Mouse (Mus musculus) cerebellum, postnatal 25 days (tissue): ENCODE results near the gene Luzp1.

Experiments
- DNase-seq, 2 experiments: peaks; one replicate each; pipeline ENCODE4 v3.0.0; 2021; ENCODE audit warnings: mixed read lengths in 2 of 2

Gene Luzp1

DNA sequence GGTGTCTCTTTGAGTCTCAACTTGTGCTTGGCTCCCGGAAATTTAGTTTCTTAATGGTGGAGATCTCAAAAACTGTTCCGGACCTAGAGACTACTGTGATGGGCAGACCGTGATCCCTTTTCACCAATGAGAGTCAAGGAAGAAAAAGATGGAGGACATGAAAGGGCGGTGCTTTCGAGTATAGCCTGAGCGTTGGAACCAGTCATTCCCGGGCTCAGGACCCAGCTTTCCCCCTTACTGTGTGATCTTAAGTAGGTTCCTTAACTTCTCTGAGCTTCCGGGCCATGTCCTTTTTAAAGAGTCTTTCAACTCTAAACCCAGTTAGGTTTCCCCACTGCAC lies 6.8 kb upstream of the Luzp1 start:
- no peak for DNase-seq

DNA sequence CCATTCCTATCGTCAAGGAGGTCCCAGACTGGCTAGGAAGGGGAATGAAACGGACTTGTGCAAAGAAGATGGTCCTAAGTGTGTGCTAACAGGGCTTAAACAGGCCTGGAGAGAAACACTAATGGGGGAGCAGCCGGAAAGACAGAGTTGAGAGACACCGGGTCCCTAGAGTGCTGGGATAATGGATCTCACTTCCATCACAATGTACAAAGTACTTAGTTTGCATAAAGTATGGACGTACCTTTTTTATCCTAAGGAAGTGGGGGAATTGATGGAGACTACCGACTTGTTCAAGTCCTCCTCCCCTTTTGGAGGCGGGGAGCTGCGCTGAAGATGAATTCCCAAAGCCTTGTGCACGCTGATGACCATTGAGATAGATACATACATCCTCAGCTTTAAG lies 6.1 kb upstream of the Luzp1 start:
- no peak for DNase-seq

DNA sequence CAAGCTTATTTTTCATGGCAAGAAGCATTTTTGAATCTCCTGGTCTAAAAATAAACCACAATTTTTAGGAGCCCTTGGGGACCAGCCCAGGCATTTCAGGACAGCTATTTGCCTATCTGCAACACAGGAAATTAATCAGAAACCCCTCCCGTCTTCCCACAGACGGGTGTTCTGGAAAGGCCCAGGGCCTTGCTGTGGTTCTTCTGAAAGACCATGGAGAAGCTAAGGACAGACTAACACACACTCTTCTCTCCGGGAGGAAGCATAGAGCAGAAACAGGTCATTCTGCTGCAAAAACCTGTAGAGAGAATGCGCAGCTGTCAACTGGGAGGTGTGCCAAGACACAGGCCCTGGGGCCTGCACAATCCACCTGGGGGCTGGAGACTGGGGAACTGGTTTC lies 3.3 kb upstream of the Luzp1 start:
- peak; percentile 81 to 88 for DNase-seq

DNA sequence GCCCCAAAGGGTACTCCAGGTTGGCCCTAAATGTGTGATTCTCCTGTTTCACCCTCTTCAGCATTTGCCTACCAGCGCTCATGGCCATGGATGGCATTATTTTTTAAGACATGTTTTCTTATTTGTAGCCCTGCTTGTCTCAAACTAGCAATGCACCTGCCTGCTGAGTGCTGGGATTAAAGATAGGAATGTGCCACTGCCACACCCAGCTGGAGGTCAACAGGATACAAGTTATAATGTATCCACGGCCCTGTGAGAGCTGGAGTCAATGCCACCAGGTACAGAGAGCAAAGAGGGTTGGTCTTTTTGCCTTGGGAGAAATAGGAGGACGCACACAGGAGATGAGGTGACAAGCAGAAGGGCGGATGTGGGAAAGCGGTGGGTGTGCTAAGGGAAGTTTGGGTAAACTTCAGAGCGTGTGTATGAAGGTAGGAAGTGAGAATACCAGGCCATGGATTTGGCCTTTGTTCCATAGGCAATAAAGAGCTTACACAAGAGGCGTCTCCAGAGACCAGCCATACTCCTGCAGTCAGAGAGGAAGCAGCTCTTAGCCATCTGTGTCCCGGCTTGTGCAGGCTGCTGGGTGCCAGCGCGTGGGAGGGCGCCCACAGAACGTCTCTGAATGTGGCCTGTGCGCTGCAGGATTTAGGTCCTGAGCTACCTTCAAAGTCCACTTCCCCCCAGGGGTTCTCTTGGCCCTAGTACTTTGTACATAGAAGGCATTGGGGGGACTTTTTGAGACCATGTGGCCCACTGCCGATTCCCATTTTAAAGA lies 821 bp upstream of the Luzp1 start:
- DNase-seq, result peak; percentile 58 to 65

DNA sequence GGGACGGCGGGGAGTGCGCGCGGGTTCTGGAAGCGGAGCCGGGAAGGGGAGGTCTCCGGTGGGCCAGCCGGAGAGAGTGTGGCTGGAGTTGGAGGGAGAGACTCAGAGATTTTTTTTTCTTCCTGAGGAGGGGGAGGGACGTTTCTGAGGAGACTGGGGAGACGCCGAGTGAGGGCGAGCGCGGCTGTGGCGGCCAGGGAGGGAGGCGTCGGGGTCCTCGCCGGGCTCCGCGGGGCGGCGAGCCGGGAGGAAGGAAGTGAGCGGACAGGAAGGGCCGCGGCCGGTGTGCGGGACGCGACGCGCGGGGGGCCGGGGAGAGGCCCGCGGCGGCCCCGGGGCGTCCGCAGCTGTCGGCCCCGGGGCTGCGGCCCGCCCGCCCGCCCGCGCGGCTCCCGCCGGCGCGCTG lies 383 bp downstream of the Luzp1 start:
- DNase-seq, result no peak

DNA sequence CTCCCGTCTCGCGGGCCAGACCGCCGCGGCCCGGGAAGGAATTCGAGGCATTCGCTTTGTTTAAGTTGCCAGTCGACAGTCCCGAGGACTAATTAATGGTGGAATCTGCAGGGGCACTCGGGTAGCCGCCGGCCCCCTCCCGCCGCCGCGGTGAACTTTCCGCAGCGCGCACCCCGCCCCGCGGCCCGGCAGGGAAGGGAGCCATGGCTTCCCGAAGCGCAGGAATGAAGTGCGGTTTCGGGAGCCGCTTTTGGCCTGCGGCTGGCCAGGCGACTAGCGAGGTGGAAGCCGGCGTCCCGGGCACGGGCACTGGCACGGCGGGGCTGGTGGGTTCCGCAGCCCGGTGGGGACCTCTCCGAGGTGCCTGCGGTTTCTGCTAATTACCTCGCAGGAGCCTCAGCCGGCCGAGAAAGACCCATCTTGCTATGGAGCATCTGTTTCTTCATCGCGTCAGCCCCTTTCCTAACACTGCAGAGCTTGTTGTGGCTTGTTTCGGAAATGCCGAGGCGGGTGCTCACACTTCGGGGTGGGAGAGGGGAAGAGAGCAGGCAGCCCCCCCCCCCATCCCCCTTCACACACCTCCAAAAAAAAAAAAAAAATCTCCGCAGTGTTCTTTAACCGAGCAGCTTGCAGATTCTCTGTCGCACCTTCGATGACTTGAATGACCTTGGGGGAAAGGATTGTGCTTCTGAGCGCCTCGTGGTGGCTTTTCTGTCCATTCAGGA lies 948 bp downstream of the Luzp1 start:
- peak; percentile 78 to 82 for DNase-seq

DNA sequence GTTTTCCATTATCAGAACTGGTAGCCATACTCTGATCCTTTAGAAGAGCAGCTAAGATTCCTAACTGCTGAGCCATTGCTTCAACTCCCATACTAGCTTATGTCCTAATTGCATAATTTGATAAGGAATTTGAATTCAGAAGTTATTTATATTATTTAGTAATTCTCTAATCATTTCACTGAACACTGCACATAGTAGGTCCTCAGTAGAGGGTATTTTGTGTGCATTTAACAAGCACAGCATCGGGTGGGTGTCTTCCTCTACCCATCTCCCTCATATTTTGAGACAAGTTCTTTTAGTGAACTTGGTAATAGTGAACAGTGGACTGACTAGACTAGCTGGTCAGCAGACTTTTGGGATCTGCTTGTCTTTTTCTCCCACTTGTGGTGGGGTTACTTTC lies 7.1 kb downstream of the Luzp1 start:
- DNase-seq, result no peak

DNA sequence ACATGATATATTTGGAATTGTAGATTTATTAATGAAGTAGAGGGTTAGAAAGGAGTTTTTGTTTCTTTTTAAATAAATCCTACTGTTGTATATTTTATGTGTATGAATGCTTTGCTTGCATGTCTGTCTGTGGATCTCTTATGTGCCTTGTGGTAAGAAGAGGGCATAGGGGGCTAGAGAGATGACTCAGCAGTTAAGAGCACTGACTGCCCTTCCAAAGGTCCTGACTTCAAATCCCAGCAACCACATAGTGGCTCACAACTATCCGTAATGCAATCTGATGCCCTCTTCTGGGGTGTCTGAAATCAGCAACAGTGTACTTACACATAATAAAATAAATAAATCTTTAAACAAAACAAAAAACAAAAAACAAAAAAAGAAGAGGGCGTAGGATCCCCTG lies 17.0 kb downstream of the Luzp1 start:
- no peak for DNase-seq

DNA sequence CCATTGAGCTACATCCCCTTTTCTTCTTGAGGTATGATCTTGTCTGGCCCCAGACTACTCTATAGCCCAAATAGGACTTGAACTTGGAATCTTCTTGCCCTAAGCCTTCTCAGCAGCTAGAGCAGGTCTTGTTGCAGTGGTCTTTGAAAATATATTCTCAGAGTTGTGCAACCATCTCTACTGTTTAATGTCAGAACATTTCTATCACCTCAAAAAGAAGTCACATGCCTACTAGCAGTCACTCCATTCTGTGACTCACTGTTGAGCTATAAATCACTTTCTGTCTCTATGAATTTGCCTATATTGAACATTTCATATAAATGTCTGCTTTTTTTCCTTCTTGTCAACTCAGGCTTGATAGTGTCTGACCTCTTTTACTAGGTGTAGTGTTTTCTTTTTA lies 26.4 kb downstream of the Luzp1 start:
- DNase-seq, result no peak

DNA sequence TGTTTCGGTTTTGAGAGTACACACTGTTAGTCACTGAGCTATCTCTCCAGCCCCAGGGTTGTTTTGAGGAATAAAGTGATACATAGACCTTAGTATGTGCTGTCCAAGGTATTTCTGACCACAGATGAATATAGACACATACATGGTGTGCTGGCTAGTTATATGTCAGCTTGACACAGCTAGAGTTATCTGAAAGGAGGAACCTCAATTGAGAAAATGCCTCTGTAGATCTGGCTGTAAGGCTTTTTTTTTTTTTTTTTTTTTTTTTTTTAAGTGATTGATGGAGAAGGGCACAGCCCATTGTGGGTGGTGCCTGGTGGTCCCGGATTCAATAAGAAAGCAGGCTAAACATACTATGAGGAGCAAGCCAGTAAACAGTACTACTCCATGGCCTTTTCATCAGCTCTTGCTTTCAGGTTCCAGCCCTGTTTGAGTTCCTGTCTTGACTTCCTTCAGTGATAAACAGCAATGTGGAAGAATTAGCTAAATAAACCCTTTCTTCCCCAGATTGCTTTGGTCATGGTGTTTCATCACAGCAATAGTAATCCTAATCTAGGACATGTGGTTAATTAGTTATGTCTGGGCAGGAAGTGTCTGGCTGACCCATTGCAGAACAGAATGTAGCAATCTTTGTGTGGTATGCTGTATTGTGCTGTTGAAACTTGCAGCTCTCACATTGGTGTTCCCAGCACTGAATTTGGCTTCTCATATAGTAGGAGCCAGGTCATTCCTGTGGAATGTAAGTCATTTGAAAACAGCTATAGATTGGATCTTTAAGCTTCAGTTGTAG lies 36.1 kb downstream of the Luzp1 start:
- no peak for DNase-seq

DNA sequence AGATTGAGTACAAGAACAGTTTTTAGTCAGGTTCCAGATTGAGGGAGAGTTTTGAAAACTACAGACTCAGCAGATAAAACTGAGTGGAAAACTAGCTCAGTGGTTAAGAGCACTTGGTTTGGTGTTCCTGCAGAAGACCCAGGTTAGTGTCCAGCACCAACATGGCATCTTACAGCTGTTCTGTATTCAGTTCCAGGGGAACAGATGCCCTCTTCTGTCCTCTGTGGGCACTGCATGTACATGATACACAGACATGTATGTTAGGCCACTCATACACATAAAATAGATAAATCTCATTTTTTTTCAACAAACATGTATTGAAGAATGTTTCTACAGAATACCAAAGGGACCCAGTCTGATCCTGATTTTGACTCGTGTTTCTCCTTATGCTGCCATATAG lies 40.3 kb downstream of the Luzp1 start:
- DNase-seq, result peak in 1 of 2 experiments; percentile 36

DNA sequence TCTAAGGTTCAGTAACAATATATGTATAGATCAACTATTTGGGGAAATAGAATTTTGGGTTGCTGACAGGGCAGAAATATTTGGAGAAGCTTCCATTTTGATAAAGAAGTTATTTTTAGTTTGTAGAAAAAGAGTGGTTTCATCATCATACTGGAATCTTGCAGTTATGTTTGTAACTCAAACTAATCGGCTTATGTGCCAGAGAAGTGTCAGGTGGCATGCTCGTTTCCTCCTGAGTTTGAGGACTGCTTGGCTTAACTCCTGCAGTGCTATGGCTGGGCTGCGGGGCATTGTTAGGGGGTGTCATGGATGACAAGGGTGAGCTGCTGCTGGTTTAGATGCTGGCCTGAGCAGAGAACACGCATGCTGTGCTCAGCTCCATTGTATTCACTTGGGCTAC lies 42.1 kb downstream of the Luzp1 start:
- DNase-seq, result no peak

DNA sequence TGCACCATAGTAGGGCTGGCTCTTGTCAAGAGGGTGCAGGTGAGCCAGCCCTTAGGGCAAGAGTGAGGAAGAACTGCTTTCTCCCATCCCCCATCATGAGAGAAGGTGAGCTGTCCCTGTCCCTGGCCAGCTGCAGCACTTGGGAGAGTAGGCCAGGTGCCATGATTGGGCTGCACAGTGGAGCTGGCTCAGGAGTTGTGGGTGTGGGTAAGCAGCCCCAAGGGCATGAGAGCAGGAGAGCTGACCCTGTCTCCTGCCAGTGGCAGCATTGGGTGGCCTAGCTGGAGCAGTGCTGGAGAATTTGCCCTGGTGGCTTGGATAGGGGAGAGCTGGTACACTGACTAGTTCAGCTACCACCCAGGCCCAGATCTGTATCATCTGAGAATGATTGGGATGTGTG lies 43.3 kb downstream of the Luzp1 start:
- peak in 1 of 2 experiments; percentile 10 for DNase-seq

DNA sequence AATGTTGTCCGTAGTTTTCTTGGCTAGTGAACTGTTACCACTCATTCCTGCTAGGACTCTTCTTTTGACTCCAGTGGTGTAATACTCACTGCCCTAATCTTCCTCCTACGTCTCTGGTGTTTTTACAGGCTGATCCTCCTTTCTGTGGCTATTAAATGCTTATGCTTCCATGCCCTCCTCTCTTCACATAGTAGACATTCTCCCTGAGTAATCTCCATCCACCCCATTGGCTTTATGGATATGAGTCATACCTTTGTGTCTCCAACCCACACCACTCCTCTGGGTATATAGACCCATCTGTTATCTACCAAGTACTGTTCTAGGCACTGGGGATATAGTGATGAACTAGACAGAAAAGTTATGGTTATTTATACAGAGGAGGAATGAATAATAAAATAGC lies 48.6 kb downstream of the Luzp1 start:
- no peak for DNase-seq

DNA sequence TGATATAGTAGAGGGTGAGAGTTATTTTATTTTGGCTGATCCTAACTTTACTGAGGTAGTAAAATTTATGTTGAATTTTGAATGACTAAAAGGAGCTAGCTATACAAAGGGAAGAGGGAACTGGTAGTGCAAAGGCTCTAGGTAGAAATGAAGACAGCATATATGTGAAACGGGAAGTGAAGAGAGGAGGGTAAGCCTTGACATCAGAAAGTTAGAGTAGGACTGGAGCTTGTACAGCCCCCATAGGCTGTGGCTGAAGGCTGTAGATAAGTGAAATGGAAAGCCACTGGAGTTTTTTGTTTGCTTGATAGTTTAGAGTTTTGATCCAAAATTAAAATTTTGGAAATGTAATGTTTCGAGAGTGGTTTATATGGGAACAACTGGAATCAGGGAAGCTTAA lies 49.0 kb downstream of the Luzp1 start:
- no peak for DNase-seq

DNA sequence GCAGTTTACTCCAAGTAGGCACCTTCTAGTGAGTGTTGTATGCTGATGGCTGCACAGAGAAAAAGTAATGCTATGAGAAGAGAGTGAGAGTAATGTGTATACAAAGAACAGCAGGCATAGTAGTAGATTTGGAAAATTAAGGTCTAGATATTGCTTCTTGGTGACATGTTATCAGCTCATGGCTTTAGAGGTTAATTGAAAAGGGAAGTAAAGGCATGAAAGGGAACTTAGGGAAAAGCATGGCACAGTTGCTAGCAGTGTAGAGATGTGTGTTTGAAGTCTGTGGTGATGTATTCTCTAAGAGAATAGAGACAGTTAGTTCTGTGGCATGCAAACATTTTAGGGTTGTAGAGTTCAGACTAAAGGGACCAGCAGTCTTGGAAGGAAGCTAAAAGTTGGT lies 50.3 kb downstream of the Luzp1 start:
- DNase-seq, result no peak

DNA sequence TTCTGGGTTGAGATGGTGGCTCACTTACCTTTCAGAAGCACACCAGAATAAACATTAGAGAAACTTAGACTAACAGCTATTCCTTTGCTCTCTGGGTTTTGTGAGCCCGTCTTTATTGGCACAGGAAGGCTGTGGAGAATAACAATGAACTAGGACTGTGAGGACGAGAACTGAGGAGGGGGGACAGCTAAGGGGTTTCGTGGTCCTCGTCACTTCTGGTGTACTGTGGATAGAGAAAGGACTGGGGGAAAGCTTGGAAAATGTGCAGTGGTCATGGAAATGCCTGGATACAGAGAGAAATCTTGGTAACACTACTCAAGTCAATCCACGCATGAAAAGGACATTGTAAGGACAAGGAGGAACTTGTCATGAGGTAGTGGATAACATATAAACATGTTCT lies 52.3 kb downstream of the Luzp1 start:
- no peak for DNase-seq

DNA sequence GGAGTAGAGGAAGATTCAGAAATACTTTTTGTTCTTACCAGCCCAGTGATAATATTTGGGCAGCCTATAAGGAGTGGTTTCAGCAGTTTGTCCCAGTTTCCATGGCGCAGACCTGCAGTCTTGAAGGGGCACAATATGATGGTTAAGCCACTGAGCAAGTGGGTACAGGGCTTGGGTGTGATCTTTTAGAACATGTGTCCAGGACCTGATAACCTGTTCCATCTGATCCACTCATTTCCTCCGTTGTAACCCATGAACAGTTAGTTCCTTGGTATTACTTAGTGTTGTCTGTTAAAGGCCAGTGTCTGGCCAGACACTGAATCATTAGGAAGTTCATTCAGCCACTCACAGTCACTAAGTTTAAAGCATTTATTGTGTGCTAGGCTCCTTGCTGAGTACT lies 54.7 kb downstream of the Luzp1 start:
- DNase-seq, result no peak

DNA sequence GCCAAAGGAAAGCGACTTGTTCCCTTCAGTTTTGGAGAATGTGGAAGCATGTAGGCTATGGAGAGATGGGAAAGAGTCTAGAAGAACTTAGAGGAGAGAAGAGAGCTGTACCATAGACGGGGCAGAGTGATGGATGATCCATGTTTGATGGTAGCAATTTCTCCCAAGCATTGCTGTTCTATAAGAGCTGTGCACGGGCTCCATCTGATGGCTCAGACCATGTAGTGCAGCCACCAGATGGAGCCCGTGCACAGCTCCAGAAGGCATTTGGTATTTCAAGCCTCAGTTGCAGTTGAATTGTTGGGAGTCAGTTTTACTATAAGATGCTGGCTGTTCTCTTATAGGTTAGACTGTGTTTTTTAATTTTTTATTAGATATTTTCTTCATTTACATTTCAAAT lies 56.9 kb downstream of the Luzp1 start:
- peak; percentile 71 to 84 for DNase-seq

DNA sequence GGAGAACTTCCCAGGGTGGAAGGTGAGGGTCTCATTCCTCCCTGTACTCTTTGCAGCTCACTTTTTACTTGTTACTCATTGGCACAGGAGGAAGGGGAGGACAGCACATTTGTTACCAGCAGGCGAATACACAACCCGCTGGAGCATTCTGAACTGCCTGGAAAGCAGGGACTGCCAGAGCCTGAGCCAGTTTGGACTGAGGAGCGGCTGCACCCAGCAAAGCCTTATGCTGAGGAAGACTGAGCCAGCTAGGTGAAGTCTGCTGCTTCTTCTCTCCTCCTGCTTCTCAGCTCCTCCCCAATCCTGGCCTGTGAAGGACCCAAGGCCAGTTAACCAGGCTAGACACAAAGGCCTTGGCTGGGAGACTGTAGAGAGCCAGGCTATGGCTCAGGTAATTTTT lies 75.6 kb downstream of the Luzp1 start:
- peak; percentile 62 to 67 for DNase-seq

DNA sequence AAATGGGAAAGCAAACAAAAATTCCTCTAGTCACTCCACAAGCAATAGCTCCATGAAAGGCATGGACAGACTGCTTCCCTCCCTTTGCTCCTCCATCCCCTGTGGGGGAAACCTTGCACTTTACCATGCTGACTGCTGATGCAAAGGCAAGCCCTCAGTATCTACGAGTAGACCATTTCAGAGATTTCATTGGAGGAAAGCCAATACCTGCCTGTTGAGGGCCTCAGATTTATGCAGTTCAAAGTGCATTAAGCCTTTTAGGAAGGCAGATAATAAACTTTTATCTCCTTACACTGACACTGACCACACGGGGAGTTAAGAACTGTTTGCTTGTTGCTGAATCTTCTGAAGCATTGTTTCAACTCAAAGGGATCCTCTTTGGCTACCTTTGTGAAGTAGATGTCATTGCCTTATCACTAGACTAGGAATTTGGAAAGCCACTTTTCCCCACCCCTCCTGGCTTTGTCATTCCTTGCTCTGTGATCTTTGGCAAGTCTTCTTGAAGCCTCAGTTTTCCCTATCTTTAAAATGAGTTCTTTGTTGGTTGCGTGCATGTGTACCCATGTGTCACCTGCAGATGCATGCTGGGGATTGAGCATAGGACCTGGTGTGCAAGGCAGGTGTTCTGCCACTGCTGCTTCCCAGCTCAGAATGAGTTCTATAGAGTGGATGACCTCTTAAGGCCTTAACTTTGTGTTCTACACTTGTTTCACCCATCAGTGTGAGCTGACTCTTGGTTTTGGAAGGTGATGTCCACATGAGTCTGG lies 76.9 kb downstream of the Luzp1 start:
- no peak for DNase-seq

DNA sequence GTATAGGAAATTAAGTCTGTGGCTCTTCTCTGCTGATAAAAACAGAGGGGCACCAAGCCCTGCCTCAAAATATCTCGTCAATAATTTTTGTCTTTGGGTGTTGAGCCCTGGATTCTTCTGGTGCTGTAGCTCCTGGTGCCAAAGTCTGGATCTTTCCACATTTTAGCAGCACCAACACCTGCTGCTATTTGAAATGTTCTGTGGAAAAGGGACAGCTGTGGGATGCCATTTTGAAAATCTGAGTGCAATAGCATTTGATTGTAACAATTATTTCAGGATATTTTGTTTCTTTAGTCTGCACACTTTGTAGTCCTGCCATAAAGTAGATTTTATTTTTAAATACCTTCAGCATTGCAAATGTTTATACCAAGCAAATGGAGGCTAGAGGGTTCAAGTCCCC lies 78.2 kb downstream of the Luzp1 start:
- no peak for DNase-seq

DNA sequence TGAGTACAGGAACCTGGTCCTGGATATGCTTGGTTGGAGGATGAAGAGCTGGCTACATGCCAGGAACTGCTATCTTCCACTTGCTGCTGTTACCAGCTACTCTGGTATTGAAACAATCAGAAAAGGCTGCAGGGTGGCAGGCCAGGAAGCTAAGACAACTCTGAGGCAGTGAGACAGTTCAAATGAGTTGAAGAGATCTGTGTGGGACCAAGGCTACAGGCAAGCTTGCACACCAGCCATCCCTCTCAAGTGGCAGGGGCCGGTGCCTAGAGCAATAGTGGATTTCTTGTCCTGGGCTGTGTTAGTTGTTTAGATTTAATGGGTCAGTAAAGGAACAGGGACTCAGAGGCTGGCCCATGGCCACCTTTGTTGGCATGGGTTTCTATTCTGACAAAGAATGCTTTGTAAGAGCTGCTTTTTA lies 78.8 kb downstream of the Luzp1 start:
- DNase-seq, result peak; percentile 56 to 71
